Mouse (Mus musculus): ENCODE data around the gene Sdc3.

Gene Sdc3

GRCm38 (mm10) chr4:130874601-130875000, 82.3 kb downstream of the Sdc3 start:
- no peak for DNase-seq (ENCODE audit: low read depth, low spot score)
